Mouse (Mus musculus): ENCODE results near the gene Slc34a3.
A peak's percentile ranks its signal among the peaks of the same experiment; 100 is the strongest.

The Slc34a3 gene

GRCm38 (mm10) chr2:25194486-25195171 is 39.5 kb downstream of the Slc34a3 start:
- DNase-seq (ENCODE audit: low spot score in 2 of 2): no peak

GRCm38 (mm10) chr2:25194006-25194405 is 40.2 kb downstream of the Slc34a3 start:
- DNase-seq (ENCODE audit: low spot score in 2 of 2): no peak

GRCm38 (mm10) chr2:25193330-25193770 is 40.8 kb downstream of the Slc34a3 start:
- peak; percentile 87 for DNase-seq (ENCODE audit: low spot score in 2 of 2)

GRCm38 (mm10) chr2:25187841-25188240 is 46.3 kb downstream of the Slc34a3 start:
- no peak for DNase-seq (ENCODE audit: low spot score in 2 of 2)

GRCm38 (mm10) chr2:25186575-25186930 is 47.6 kb downstream of the Slc34a3 start:
- DNase-seq (ENCODE audit: low spot score in 2 of 2): no peak

- DNase-seq (ENCODE audit: low spot score in 2 of 2): peak in 1 of 2 experiments; percentile 45
Measured at GRCm38 (mm10) chr2:25185625-25186574, 48.3 kb downstream of the Slc34a3 start.

- no peak for DNase-seq (ENCODE audit: low spot score in 2 of 2)
Measured at GRCm38 (mm10) chr2:25184496-25184895, 49.7 kb downstream of the Slc34a3 start.

- no peak for DNase-seq (ENCODE audit: low spot score in 2 of 2)
Measured at GRCm38 (mm10) chr2:25183336-25183735, 50.8 kb downstream of the Slc34a3 start.

GRCm38 (mm10) chr2:25182664-25183063 is 51.5 kb downstream of the Slc34a3 start:
- DNase-seq (ENCODE audit: low spot score in 2 of 2): no peak

GRCm38 (mm10) chr2:25181891-25182397 is 52.2 kb downstream of the Slc34a3 start:
- DNase-seq (ENCODE audit: low spot score in 2 of 2): no peak

- DNase-seq (ENCODE audit: low spot score in 2 of 2): peak; percentile 31 to 52
Measured at GRCm38 (mm10) chr2:25180973-25181890, 52.9 kb downstream of the Slc34a3 start.

- peak; percentile 91 to 92 for DNase-seq (ENCODE audit: low spot score in 2 of 2)
Measured at GRCm38 (mm10) chr2:25180478-25180903, 53.7 kb downstream of the Slc34a3 start, which contains the start of gene Nrarp. Gene Nrarp, plus strand, starts transcription at chr2:25180758.

- no peak for DNase-seq (ENCODE audit: low spot score in 2 of 2)
Measured at GRCm38 (mm10) chr2:25179566-25180217, 54.5 kb downstream of the Slc34a3 start.
